ENCODE assay signal across 8 mouse cellular contexts in the genomic region with DNA sequence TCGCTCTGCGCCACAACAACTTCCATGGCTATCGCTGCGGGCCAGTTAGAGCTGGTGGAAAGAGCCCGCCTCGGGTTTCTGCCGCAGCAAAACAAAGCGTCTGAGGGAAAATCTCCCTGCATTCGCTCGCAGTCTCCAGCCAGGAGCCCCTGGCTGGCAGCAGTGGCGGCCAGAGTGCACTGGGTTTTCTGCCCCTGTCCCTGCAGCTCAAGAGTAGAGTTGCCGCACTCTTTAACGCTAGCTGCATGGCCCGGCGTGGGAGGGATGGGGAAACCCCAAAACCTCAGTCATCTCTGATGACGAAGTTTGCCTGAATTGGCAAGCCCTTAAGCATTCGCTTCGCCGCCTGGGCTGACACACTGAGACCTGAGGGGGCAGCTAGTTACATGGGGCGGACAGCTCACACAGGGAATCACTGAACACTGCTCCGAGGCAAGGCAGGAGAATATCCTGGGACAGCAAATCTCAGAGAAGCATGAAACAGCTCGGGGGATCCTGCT. TPM values are rescaled to one million over a fixed set of nuclear protein-coding genes. Genes with fewer than 3 reads are reported as not detected.
DNase-seq lines count a peak whose midpoint lies in the region; ATAC-seq lines count a peak whose summit lies in the region.

A gene (minus strand): TSS at position 450 of the 500 bp plus-strand sequence.

- H3K4me2 ChIP-seq in hindbrain, embryonic 14.5 days (replicated peaks): peak within 1 kb of the TSS; percentile 71
- peak within 1 kb of the TSS; percentile 80 for H3K4me2 ChIP-seq in midbrain, embryonic 11.5 days

- no peaks in the 10 kb centered on the region for H3K36me3 ChIP-seq in hindbrain, embryonic 14.5 days (replicated peaks; ENCODE audit: control insufficient read depth, insufficient read depth)
- no peaks in the 10 kb centered on the region for H3K36me3 ChIP-seq in midbrain, embryonic 11.5 days (ENCODE audit: control insufficient read depth, insufficient read depth, low read length)

- peak within 1 kb of the TSS; percentile 35 for H3K4me3 ChIP-seq in hindbrain, embryonic 14.5 days (replicated peaks; ENCODE audit: low read length)
- H3K4me3 ChIP-seq in midbrain, embryonic 11.5 days (ENCODE audit: low read depth, low read length): peak within 1 kb of the TSS; percentile 41

- no peak for DNase-seq in layer of hippocampus, adult 18-20 months (ENCODE audit: low spot score in 2 of 2)
- DNase-seq in layer of hippocampus, adult 11-12 months (ENCODE audit: low spot score): no peak
- peak; percentile 89 for DNase-seq in NIH3T3 (ENCODE audit: low read depth)
- DNase-seq in embryo, embryonic 11 days: peak; percentile 69
- no peak for DNase-seq in hindbrain, embryonic 14.5 days (ENCODE audit: low spot score)
- DNase-seq in midbrain, embryonic 11.5 days (ENCODE audit: low spot score, missing footprints): peak; percentile 94
- DNase-seq in thymus, postnatal 36 days: peak; percentile 6 to 15
- DNase-seq in adrenal gland, postnatal 4 days (ENCODE audit: low spot score in 2 of 2): no peak

- peak within 1 kb of the TSS; percentile 55 for H3K9ac ChIP-seq in hindbrain, embryonic 14.5 days
- peak within 1 kb of the TSS; percentile 83 for H3K9ac ChIP-seq in midbrain, embryonic 11.5 days (ENCODE audit: low read length)

- H3K9me3 ChIP-seq in hindbrain, embryonic 14.5 days (ENCODE audit: control insufficient read depth, low read length): no peaks in the 10 kb centered on the region
- H3K9me3 ChIP-seq in midbrain, embryonic 11.5 days (ENCODE audit: control insufficient read depth, low read length): no peaks in the 10 kb centered on the region

- H3K4me1 ChIP-seq in hindbrain, embryonic 14.5 days (replicated peaks; ENCODE audit: control insufficient read depth, insufficient read depth, low read length): peaks cover 15% of the 10 kb centered on the region
- peaks cover 30% of the 10 kb centered on the region for H3K4me1 ChIP-seq in midbrain, embryonic 11.5 days (ENCODE audit: control insufficient read depth, insufficient read depth, low read length)

- H3K27ac ChIP-seq in hindbrain, embryonic 14.5 days: no peak within 1 kb of the TSS
- H3K27ac ChIP-seq in midbrain, embryonic 11.5 days (ENCODE audit: low read depth, low read length): peak within 1 kb of the TSS; percentile 70

- H3K27me3 ChIP-seq in hindbrain, embryonic 14.5 days (ENCODE audit: control insufficient read depth, insufficient read depth, low read length): no peaks in the 10 kb centered on the region
- H3K27me3 ChIP-seq in midbrain, embryonic 11.5 days (ENCODE audit: control insufficient read depth, insufficient read depth, low read length): no peaks in the 10 kb centered on the region; the same call in 1 of the 2 replicates

- under 1% methylated on average over 22 of the region's 22 CpGs for WGBS in hindbrain, embryonic 14.5 days
- under 1% methylated on average over 22 of the region's 22 CpGs for WGBS in midbrain, embryonic 11.5 days

- ATAC-seq in hindbrain, embryonic 14.5 days (ENCODE audit: low FRiP score): no peak
- 0 out of 2 replicates have a peak, but pooled peaks have one; percentile 13 for ATAC-seq in midbrain, embryonic 11.5 days (ENCODE audit: low FRiP score)

RNA-seq across cellular contexts. Expression of the gene that starts here (rescaled TPM):
- total RNA-seq in layer of hippocampus, adult 18-20 months (2021): 10 to 100 TPM; 15.2 to 15.7 TPM
- polyA plus RNA-seq in hindbrain, embryonic 14.5 days (2014; fragmentation: Nextera tagmentation; extraction: Ambion mirVana): 39.7 and 48.1 TPM in 2 replicates
- polyA plus RNA-seq in midbrain, embryonic 11.5 days (2014; fragmentation: Nextera tagmentation; extraction: Ambion mirVana): 40.9 and 45.2 TPM in 2 replicates
- total RNA-seq in adrenal gland, postnatal 4 days (2021): 1 to 10 TPM; 1.4 to 2.2 TPM

Comparison
In these comparisons a context has a peak if more than half of its experiments do, and no peak if none do; other contexts are left out.
1. RNA of the gene that starts here (total RNA-seq): 15.2 to 15.7 TPM in layer of hippocampus, adult 18-20 months; 1.4 to 2.2 TPM in adrenal gland, postnatal 4 days; every median in the first group is over 4 times any median in the second.
2. DNase-seq: peak in NIH3T3 (single experiment), embryo, embryonic 11 days (single experiment), midbrain, embryonic 11.5 days (single experiment) and thymus, postnatal 36 days (2 of 2); none in layer of hippocampus, adult 18-20 months (0 of 2), layer of hippocampus, adult 11-12 months (single experiment), hindbrain, embryonic 14.5 days (single experiment) and adrenal gland, postnatal 4 days (0 of 2).